Mouse (Mus musculus) embryonic stem cell, embryonic (primary cell): ENCODE measurements around the gene Arhgef12.

ENCODE experiments used
- CTCF ChIA-PET, 4 experiments: fragments of 300-600 bp in 2 of 4; fragments of 350-600 bp in 2 of 4; sonication (Branson Sonifier 250); formaldehyde crosslinking; loops; one replicate each; lab custom pipeline; 2022; ENCODE audit warnings: inconsistent platforms in 2 of 4; lab: Charles Lee
- POLR2A ChIA-PET, 4 experiments: fragments of 300-600 bp in 2 of 4; fragments of 350-600 bp in 2 of 4; sonication (Branson Sonifier 250); formaldehyde crosslinking; loops; one replicate each; lab custom pipeline; 2022; ENCODE audit warnings: antibody characterized with exemption in 4 of 4, inconsistent platforms in 1 of 4; lab: Charles Lee

Gene Arhgef12

DNA sequence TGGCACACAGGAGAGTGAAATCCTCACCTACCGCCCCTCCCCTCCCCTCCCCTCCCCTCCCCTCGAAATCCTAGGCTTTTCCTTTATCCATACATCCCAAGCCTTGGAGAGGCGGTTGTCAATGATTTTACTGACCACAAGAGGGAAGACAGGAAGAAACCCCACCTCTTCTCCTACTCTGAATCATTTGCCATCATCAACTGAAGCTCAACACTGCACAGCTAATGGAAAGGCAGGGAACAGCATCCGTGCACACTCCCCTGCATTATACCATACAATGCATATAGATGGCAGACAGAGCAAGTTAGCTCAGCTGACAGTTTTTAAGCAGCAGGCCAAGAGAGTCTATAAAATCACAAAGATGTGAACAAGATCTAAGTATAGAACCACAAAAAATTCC is 35.9 kb downstream of the Arhgef12 start:
- ChIA-PET POLR2A (interaction anchor here in 1 of 4 experiments (1.2 to 3.5 kb wide), 3 partner anchors 10 to 19 kb away, joined by 3 to 27 read pairs (median 5); no protein-coding TSS in a partner anchor), CTCF (interaction anchor here in 3 of 4 experiments (0.6 to 1.2 kb wide), 4 partner anchors 55 to 1153 kb away, joined by 3 to 5 read pairs (median 4); no protein-coding TSS in a partner anchor)

DNA sequence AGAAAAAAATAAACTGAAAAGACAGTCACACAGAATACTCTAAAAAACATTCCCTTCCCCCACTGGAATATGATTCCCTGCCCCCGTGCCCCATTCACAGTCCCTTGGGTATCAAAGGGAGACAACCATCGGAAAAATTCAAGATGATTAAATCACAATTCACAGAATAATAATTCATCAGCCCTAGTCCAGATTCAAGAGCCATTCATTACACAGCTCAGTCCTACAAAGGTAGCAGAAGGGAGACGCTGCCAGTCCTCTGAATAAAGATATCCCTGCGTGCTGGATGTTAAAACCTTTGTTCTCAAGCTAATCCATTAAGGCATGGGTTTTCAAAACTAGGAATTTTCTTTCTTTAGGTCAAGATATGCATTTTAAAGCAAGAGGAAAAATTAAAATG is 36.5 kb downstream of the Arhgef12 start:
- CTCF ChIA-PET: interaction anchor here in 2 of 4 experiments (1.0 to 1.2 kb wide), 2 partner anchors 55 to 126 kb away, joined by 3 to 4 read pairs; no protein-coding TSS in a partner anchor
- POLR2A ChIA-PET: interaction anchor here in 1 of 4 experiments (1.2 to 3.5 kb wide), 3 partner anchors 9 to 19 kb away, joined by 3 to 27 read pairs (median 5); no protein-coding TSS in a partner anchor

DNA sequence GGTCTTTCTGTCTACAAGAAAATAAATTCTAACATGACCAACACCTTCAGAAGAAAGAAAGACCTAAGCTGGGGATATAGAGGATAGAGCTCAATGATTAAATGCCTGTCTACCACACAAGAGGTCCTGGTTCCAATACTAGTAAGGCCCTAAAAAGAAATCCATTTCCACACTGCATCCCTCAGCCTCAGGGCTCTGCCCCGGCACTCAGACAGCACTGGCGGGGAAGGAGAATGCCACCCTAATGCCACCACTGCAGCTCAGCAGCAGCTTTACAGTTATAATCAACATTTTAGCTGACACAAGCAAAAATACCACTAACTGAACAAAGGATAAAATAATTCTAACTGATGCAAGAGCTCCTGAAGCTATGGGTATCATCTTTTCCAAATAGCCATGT is 36.9 kb downstream of the Arhgef12 start:
- ChIA-PET CTCF (interaction anchor here in 1 of 4 experiments (1.2 kb wide), 1 partner anchor 54 kb away, joined by 3 read pairs; no protein-coding TSS in a partner anchor), POLR2A (interaction anchor here in 1 of 4 experiments (0.9 to 1.4 kb wide), 2 partner anchors 20 to 24 kb away, joined by 5 read pairs; no protein-coding TSS in a partner anchor)

DNA sequence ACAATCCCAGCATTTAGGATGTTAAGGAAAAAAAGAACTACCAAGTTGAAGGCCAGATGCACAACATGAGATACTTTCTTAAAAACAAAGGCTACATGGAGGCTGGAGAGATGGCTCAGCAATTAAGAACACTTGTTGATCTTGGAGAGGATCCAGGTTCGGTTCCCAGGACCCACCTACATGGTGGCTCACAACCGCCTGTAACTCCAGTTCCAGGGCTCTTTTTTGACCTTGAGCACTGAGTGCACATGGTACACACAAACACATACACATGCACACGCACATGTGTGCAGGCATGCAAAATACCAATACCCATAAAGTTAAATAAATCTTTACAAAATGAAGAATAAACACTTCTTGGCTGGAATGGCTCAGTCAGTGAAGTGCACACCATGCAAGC is 39.1 kb downstream of the Arhgef12 start:
- POLR2A ChIA-PET: interaction anchor here in 1 of 4 experiments (1.1 to 1.4 kb wide), 3 partner anchors 10 to 26 kb away, joined by 3 to 4 read pairs (median 3); no protein-coding TSS in a partner anchor
- CTCF ChIA-PET: no interaction called here

DNA sequence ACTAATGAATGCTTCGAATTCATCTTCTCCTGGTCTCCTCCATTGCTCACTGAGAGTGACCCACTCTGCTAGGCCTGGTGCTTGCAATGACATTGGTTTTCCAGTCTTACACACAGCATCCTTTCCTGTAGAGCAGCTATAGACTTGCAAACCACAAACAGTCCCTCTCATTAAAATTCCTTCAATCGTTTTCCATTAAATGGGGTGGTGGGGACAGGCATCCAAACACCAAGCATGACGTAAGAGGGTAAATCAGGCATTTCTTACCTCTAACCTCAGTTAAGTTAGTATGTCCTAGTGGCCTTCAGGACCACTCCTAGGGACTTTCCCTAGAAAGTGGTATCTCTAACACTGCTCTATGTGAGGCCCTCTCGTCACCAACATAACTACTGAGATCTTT is 41.8 kb downstream of the Arhgef12 start:
- CTCF ChIA-PET: no interaction called here
- POLR2A ChIA-PET: interaction anchor here in 1 of 4 experiments (1.3 kb wide), 1 partner anchor 16 kb away, joined by 5 read pairs; no protein-coding TSS in a partner anchor

DNA sequence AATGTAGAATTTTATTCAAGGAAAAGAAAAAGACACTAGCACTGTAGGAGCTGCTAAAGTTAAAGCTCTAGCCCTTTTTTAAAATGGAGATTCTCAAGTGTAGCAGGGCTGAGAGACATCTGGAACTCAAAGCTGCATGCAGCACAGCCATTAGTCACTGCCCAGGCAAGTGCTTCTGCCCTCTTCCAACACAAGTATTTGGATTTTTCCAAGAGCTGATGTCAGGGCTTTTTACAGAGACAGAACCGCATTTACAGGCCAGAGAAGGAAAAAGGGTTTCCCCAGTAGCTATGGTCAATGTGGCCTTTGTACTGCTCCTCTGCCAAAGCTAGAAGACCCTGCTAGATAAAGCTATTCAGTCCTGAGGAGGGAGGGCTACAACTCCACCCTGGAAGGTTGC is 45.5 kb downstream of the Arhgef12 start:
- ChIA-PET POLR2A (interaction anchor here in 2 of 4 experiments (0.8 to 1.2 kb wide), 4 partner anchors 10 to 44 kb away, joined by 3 to 4 read pairs (median 3); no protein-coding TSS in a partner anchor), CTCF (interaction anchor here in 1 of 4 experiments (0.6 kb wide), 1 partner anchor 200 kb away, joined by 8 read pairs; no protein-coding TSS in a partner anchor)

DNA sequence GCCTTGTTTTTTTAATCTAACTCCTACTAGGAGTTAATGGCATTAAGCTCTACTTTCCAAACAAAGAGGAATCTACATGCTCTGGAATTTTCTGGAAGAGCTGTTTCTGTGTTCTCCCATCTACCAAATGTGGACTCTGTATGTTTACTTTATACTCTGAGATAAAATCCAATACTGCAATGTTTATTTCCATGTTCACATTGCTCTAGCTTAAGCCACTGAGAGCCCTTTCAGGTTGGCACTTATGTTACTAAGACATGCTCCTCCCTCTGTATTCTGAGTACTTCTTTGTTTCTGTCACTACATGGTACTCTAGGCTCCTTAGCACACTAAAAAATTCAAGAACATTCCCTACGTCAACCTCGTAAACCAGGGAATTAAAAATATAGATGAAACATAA is 56.6 kb downstream of the Arhgef12 start:
- POLR2A ChIA-PET: interaction anchor here in 2 of 4 experiments (0.7 to 1.2 kb wide), 4 partner anchors 10 to 102 kb away, joined by 3 to 5 read pairs (median 4); no protein-coding TSS in a partner anchor
- CTCF ChIA-PET: interaction anchor here in 2 of 4 experiments (0.7 to 1.2 kb wide), 2 partner anchors 34 to 171 kb away, joined by 4 read pairs; no protein-coding TSS in a partner anchor

DNA sequence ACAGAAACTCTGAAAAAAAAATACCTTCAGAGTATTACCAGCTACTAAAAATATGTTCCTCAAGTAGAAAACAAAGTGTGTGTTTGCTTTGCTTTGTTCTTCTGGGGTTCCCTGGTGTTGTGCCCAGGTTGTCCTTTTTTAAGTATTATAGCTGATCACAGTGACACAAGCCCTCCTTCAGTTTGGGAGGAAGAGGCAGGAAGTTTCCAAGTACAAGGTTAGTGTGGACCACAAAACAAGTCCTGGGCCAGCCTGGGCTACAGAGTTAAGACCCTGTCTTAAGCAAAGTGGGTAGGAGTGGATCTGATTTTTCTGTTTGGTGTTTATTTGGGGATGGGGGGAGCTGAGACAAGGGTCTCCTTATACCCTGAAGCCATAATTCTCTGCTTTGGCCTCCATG is 62.6 kb downstream of the Arhgef12 start:
- ChIA-PET POLR2A (no interaction called here), CTCF (no interaction called here)

DNA sequence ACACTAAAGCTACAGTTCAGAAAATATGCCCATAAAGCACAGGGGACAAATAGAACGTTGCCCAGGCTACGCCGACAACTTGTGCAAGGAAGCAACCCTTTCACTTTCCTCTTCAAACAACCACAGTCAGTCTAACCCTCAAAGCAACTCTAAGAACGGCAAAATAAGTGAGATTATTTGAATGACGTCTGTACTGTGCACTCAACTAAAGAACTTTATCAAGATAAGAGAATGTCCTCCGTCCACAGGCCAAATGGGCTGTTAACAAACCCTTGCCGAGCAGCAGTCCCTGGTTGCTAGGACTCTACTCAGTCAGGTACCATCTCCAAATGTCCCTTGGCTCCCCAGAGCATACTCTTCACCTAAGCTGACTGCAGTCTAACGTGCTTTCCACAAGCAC is 68.6 kb downstream of the Arhgef12 start:
- POLR2A ChIA-PET: interaction anchor here in 1 of 4 experiments (0.9 kb wide), 1 partner anchor 13 kb away, joined by 3 read pairs; no protein-coding TSS in a partner anchor

DNA sequence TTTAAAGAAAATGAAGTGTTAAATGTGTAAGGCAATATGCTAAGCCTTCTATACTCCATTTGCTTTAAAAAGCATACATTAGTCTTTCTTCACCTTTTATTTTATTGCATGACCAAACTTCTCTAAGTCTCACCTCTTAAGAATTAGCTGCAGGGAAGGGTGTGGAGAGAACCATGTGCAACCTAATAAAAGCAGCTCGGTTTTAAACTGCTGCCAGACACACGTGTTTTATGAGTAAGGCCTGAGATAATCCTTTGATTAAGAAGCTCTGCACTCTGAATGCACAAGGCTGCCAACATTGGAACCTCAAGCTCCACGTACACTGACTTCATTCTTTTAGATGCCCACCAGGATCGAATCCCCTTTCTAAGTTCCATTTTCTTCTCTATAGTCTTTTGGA is 71.8 kb downstream of the Arhgef12 start:
- CTCF ChIA-PET: interaction anchor here in 1 of 4 experiments (1.7 kb wide), 1 partner anchor 19 kb away, joined by 6 read pairs; no protein-coding TSS in a partner anchor
- POLR2A ChIA-PET: interaction anchor here in 1 of 4 experiments (1.0 kb wide), 1 partner anchor 17 kb away, joined by 3 read pairs; no protein-coding TSS in a partner anchor

More for the DNA sequence above, 68.6 kb downstream of the Arhgef12 start:
- CTCF ChIA-PET: no interaction called here

DNA sequence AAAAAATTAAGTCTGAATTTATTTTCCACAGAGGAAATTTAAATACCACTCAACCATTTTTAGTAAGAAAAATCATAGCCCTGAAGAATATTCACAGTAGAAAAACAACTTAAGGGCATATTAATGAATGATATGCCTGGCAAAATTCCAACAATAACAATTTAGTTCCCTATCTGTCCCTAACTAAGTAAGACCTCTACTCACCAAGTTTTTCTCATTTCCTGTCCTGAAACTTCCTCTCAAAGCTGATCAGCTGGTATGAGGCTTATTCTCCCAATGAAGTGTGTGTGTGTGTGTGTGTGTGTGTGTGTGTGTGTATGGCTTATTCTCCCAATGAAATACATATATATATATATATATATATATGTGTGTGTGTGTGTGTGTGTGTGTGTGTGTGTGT is 72.8 kb downstream of the Arhgef12 start:
- ChIA-PET CTCF (no interaction called here), POLR2A (no interaction called here)

DNA sequence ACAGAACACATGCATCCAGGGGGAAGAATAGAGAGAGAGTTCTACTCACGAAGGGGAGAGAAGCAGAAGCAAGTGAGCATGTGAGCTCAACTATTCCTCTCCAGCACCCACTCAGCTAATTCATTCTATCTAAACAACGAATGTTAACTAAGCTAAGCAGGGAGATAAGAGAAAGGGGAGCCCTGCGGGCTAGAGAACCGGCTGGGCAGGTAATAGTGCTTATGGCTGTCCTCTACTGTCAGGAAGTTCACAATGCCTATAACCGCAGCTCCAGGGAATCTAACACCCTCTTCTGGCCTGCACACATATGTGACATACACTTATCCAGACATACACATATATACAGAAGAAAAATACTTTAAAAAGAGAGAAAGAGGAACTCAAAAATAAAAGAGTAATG is 79.3 kb downstream of the Arhgef12 start:
- CTCF ChIA-PET: interaction anchor here in 1 of 4 experiments (1.0 kb wide), 1 partner anchor 12 kb away, joined by 3 read pairs; no protein-coding TSS in a partner anchor
- POLR2A ChIA-PET: interaction anchor here in 1 of 4 experiments (1.0 kb wide), 1 partner anchor 103 kb away, joined by 3 read pairs; no protein-coding TSS in a partner anchor

DNA sequence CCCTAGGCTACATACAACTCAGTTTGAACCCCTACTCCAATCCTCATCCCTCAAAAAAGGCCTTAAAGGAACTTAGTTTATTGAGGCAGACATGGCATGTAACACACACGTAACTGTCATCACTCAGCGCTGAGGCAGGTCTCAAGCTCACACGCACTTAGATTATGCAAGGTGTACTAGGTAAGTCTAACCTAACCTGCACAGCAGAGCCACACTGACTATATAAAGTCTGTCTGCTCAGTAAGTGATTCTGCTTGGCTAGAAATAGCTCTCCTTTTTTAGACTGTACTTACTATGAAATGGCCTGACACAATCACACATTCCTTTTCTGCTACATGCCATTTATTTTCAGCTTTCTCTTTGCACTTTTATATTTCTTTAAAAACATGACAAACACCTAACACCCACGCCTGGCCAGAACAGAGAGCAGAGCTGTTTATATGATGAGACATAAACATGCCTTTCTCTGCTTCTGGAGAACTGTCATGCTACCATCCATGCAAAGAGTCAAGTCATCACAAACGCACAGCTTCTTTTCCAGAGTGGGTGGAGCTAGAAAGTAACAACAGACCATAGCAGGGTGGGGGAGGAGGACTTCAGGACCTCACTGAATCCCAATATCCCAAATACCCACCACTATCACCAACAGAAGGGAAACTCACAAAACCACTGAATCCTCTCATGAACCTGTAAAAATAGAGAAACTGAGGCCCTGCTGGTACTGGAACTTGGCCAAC is 85.4 kb downstream of the Arhgef12 start:
- CTCF ChIA-PET: interaction anchor here in 2 of 4 experiments (0.5 kb wide), 2 partner anchors 253 to 266 kb away, joined by 3 read pairs; no protein-coding TSS in a partner anchor
- POLR2A ChIA-PET: interaction anchor here in 2 of 4 experiments (1.0 to 2.3 kb wide), 4 partner anchors 9 to 189 kb away, joined by 3 to 12 read pairs (median 4); partner anchors contain the start of gene Pou2f3 (in 1 of the 2)

DNA sequence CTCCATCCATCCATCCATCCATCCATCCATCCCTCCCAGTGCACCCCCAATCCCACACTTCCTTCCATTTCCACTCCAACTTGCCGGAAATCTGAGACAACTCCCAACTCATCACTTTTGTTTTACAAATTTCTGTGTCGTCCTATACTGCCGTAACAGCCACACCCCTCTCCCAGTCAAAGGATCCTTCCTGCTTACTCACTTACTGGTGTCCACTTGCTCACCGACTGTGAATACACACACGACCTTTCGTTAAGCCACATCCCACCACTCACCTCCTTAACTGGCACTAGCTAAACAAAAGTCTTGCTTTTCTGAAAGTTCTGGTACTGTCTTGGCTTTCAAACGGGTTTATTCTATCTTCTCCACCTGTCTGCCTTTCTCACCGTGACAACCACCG is 87.4 kb downstream of the Arhgef12 start:
- ChIA-PET POLR2A (interaction anchor here in 1 of 4 experiments (0.6 kb wide), 1 partner anchor 720 kb away, joined by 3 read pairs; no protein-coding TSS in a partner anchor), CTCF (no interaction called here)

DNA sequence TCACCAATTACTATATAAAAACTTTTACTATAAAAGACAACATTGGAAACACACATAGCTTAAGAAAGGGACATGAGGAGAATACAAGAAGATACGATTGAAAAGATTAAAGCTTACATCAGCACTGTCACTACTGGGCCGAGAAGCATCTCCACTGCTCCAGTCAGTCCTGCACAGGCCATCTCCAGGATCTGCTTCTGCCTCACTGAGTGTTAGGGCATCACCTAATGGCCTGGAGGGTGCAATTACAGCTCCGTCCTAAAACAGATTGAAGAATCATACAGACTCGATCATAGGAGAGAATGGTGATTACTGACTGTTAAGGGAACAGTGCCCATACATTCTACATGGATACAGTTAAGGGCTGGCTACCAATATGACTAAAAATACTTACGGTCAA is 91.3 kb downstream of the Arhgef12 start:
- CTCF ChIA-PET: interaction anchor here (0.5 to 1.6 kb wide), 14 partner anchors 10 to 566 kb away, joined by 3 to 6 read pairs (median 3); partner anchors contain the start of genes Grik4 (in 1 of the 4) and Tmem136 (in 1 of the 4)
- POLR2A ChIA-PET: interaction anchor here in 2 of 4 experiments (0.5 to 1.4 kb wide), 9 partner anchors 10 to 194 kb away, joined by 3 to 7 read pairs (median 3); partner anchors contain the start of genes Pou2f3 (in 2 of the 2) and Arhgef12 (in 1 of the 2)

DNA sequence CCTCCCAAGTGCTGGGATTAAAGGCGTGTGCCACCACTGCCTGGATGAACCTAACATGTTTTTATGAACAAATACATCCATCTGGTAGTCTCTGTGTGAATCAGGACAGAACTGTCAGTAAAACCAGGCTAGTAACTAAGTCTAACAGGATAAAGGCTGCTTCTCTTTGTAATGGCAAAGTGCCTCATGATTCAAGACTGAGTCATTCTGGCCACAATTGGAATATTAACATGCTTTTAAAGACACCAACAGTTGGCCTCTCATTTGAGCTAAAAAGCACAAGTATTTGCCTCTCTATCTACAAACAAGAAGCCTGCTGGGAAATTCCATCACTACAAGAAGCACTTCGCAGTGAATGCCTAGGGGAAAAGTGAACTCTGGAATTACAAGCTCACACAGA is 91.7 kb downstream of the Arhgef12 start:
- ChIA-PET CTCF (interaction anchor here in 3 of 4 experiments (0.6 to 1.6 kb wide), 10 partner anchors 10 to 238 kb away, joined by 3 to 6 read pairs (median 3); partner anchors contain the start of genes Grik4 (in 1 of the 3) and Tmem136 (in 1 of the 3)), POLR2A (interaction anchor here in 2 of 4 experiments (0.8 to 1.4 kb wide), 6 partner anchors 10 to 194 kb away, joined by 3 to 7 read pairs (median 4); partner anchors contain the start of genes Arhgef12 (in 1 of the 2) and Pou2f3 (in 1 of the 2))

DNA sequence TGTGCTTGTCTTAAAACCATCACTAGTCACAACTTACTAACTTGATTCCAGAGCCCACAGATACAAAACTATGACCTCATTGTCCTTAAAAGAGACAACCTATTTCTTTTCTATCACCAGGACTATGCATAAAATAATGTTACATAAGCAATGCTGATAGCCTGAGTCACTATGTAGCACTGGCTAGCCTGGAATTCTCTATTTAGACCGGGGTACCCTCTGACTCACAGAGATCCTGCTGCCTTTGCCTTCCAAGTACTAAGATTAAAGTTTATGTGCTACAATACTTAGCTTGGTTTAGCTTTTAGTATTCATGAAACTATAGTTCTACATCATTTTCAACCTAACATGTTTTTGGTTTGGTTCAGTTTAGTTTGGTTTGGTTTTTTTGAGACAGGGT is 92.2 kb downstream of the Arhgef12 start:
- ChIA-PET CTCF (no interaction called here), POLR2A (interaction anchor here in 2 of 4 experiments (1.0 to 1.1 kb wide), 2 partner anchors 70 to 195 kb away, joined by 4 read pairs; partner anchors contain the start of gene Pou2f3 (in 1 of the 2))

DNA sequence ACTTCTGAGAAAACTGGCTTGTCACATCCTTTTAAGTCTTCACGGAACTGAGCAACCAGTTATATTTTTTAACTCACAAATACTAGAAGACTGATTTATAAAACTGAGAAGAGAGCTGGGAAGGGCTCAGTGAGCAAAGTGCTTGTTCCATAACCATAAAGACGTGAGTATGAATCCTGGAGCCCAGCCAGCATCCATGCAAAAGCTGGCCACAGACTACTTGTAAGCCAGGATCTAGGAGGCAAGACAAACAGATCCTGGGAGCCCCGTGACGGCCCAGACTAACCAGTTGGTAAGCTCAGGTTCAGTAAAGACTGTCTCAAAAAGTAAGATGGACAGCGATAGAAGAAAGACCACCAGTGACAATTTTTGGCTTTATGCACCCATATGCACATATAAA is 94.5 kb downstream of the Arhgef12 start:
- CTCF ChIA-PET: no interaction called here
- POLR2A ChIA-PET: no interaction called here
